Mouse (Mus musculus) olfactory bulb, adult 2 months (tissue): ENCODE measurements around the gene Abr. TPM values are rescaled to one million over a fixed set of nuclear protein-coding genes. Genes with fewer than 3 reads are reported as not detected.

Experiments
- H3K27ac ChIP-seq: fragments of 200-500 bp; 2 replicates; pipeline ENCODE4 v1.5.1; 2012; ENCODE audit warnings: low read depth, low read length; ENCODE audit not compliant: insufficient read depth
- H3K4me1 ChIP-seq: fragments of 200-500 bp; 2 replicates; pipeline ENCODE4 v1.6.1; 2012; ENCODE audit warnings: low read length; ENCODE audit not compliant: control insufficient read depth, insufficient read depth
- H3K4me3 ChIP-seq: fragments of 200-500 bp; 2 replicates; pipeline ENCODE4 v1.5.1; 2012; ENCODE audit warnings: mild to moderate bottlenecking, low read depth, low read length, moderate library complexity; ENCODE audit not compliant: insufficient read depth
- CTCF ChIP-seq: fragments of 200-500 bp; IDR thresholded peaks from 2 replicates; pipeline ENCODE4 v1.5.1; 2012; ENCODE audit warnings: low read depth, mild to moderate bottlenecking, low read length, moderate library complexity; ENCODE audit not compliant: insufficient read depth
- POLR2A ChIP-seq: fragments of 200-500 bp; IDR thresholded peaks from 2 replicates; pipeline ENCODE4 v1.6.1; 2012; ENCODE audit warnings: mild to moderate bottlenecking, low read depth, low read length, moderate library complexity; ENCODE audit not compliant: insufficient read depth
- WGBS: fragments of 180-500 bp; shearing (Covaris S2); methylation state at CpG from one replicate; pipeline ENCODE4 v1.1.7; 2018; 5-methylcytosine and 5-hydroxymethylcytosine counted together
- polyA plus RNA-seq: library from polyadenylated mRNA; stranded (reverse); fragments of >200 nt; gene quantifications from 2 replicates; pipeline ENCODE4 v1.2.4, GENCODE M21; 2012; ENCODE audit warnings: low replicate concordance; ENCODE audit not compliant: missing spikeins, insufficient read depth, insufficient read length

The Abr gene
- polyA plus RNA-seq, 1 experiment: 244 TPM

DNA sequence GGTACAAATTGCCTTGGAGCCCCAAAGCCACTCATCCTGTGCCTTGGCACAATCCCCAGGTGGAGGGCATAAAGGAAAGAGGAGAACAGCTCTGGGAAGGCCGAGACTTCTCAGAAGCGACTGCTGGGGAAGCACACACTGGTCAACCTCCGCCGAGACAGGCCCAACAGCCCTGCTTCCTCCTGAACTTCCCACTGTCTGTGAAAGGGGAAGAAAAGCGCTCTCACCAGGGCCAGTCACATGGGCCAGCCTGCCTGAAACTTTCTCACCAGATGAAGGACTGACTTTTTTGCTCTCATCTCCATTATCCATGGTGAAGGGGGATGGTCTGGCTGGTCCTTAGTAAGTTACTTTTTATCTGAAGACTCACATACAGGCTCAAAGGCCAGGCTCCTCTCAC, 139.9 kb downstream of the Abr start:
- 71% methylated on average over 5 of the region's 5 CpGs for WGBS
- Histone ChIP-seq H3K27ac (no peak overlapping the region), H3K4me1 (peaks cover 62% of the 10 kb centered on the region), H3K4me3 (no peak overlapping the region)
- TF ChIP-seq POLR2A (no peak), CTCF (no peak)

DNA sequence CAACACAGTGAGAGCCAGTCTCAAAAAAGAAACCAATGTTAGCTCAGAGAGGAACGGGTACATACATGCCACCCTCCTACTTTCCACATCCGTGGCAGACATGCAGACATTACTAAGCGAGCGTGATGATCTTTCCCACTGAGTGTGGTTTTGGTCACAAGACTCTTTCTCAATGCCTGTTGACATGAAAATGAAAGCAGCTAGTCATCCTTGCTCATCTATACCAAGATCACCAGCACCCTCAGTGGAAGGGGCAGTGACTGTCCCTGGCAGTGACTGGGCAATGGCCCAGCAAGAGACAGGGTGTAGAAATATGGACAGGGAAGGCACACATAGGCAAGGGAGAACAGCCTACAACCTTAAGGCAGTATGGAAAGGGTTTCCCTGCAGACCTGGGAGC, 142.4 kb downstream of the Abr start:
- TF ChIP-seq POLR2A: no peak
- no peak for TF ChIP-seq CTCF
- Histone ChIP-seq H3K4me1 (peaks cover 59% of the 10 kb centered on the region), H3K27ac (peak overlapping the region; percentile 26; the same call in 1 of the 2 replicates), H3K4me3 (no peak overlapping the region)
- WGBS: 51% methylated on average over 4 of the region's 4 CpGs

DNA sequence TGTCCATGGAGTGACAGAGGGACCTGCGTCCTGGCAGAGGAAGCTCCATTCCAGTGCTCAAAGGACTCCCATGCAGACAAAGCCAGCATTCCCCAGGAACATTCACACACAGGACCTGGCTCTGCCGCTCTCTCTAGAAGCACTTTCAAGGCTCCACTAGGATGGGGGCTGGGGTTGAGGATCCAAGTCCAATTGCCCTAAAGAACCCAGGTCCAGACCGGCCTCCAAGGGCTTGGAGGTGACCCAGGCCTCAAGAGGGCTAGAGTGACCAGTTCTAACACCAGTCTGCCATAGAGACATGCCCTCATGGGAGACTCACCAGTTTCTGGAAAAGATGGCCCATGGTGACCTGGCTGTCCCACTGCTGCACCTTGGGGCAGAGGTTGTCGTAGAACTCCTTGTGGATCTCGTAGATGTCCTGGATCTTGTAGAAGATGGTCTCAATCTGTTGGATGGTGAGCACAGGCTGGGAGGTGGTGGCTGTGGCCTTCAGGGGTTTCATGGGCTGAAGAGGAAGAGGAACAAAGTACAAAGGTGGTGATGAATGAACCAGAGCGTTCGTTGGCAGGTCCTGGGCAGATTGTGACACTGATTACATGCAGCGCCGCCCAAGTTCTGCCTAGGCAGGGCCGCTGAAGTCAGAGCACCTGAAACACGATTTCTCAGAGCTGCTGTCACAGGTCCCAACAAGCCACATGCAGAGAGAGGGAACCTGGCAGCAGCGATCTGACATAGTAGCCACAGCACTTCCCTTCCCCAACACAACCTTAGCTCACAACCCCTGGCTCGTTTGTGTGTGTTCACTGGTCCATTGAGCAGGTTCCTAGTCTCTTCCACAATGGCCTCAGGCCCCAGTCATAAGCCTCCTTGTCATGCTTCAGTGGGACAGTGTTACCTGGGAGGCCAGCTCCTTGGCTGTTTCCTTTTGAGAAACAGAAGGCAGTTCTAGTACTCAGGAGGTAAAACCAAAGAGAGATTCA, 143.1 kb downstream of the Abr start:
- Histone ChIP-seq H3K27ac (no peak overlapping the region), H3K4me3 (no peak overlapping the region), H3K4me1 (peaks cover 61% of the 10 kb centered on the region)
- 83% methylated on average over 13 of the region's 13 CpGs for WGBS
- TF ChIP-seq POLR2A (no peak), CTCF (no peak)

DNA sequence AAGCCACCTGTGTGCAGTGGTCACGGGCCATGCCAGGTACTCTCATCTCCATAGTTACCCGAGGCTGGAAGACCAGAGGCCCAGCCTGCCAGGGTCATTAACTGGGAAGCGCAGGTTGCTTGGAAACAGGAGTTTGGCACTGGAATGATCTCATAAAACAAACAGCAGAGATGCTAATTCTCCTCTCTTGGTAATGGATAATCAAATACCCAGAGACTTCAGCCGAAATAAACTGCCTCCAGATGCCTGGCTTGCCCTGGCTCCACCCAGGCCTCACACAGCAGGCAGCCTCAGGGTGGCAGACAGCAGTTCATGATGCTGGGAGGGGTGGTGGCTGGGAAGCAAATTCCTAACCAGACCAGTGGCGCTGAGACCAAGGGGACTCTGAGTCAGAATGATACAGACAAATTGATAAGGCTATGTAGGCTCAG, 145.0 kb downstream of the Abr start:
- 9% methylated on average over 5 of the region's 5 CpGs for WGBS
- Histone ChIP-seq H3K4me3 (no peak overlapping the region), H3K4me1 (peaks cover 55% of the 10 kb centered on the region), H3K27ac (peak overlapping the region; percentile 69)
- TF ChIP-seq POLR2A (no peak), CTCF (no peak)

DNA sequence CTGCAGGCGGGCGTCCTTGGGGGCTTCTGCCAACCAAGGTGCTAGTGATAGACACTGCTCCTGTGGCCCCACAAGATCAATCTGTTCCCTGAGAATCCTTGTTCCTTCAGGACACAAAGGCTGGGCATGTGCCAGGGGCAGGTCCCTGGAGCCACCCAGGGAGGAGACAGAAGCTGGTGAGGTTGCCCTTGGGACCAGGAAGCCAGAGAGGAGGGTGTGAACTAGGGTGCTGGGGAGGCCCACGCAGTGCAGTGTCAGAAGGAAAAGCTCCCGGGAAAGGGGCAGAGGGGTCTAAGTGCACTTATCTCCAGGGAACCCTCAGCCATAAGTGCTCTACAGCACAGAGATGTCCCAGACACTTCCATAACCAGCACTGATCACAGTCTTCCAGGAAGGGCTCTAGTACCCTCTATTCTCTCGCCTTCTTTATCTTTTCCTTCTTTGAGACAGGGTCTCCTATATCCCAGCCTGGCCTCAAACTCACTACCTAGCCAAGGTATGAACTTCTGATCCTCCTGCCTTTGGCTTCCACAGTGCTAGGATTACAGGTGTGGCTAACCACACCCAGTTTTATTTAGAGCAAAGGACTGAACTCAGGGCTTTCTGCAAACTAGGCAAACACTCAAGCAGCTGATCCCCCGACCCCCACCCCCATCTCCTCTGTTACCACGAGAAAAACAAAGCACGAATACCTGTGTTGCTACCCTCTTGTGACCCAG, 145.6 kb downstream of the Abr start:
- Histone ChIP-seq H3K27ac (peak overlapping the region; percentile 69; the same call in 1 of the 2 replicates), H3K4me3 (no peak overlapping the region), H3K4me1 (peaks cover 54% of the 10 kb centered on the region)
- WGBS: 41% methylated on average over 8 of the region's 8 CpGs
- TF ChIP-seq CTCF: no peak
- no peak for TF ChIP-seq POLR2A

DNA sequence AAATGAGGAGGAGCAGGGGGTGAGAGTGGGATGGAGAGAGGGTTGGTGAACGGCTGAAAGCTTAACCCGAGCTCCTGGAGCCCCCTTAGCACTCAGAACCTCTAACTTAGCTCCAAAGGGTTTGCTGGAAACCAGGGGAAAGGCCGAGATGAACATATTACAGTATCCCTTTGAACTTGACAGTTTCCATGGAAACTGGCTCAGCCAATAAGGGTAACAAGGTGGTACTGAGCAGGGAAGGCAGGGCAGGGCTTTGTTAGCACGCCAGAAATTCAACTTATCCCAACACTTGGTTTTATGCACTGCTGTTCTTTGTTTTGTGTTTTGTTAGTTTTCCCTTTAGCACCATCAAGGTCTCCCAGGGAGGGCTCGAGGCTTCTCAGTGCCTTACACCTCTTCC, 149.5 kb downstream of the Abr start:
- WGBS: 8% methylated on average over 5 of the region's 5 CpGs
- Histone ChIP-seq H3K4me1 (peaks cover 57% of the 10 kb centered on the region), H3K4me3 (no peak overlapping the region), H3K27ac (peak overlapping the region; percentile 52)
- TF ChIP-seq POLR2A (no peak), CTCF (no peak)

DNA sequence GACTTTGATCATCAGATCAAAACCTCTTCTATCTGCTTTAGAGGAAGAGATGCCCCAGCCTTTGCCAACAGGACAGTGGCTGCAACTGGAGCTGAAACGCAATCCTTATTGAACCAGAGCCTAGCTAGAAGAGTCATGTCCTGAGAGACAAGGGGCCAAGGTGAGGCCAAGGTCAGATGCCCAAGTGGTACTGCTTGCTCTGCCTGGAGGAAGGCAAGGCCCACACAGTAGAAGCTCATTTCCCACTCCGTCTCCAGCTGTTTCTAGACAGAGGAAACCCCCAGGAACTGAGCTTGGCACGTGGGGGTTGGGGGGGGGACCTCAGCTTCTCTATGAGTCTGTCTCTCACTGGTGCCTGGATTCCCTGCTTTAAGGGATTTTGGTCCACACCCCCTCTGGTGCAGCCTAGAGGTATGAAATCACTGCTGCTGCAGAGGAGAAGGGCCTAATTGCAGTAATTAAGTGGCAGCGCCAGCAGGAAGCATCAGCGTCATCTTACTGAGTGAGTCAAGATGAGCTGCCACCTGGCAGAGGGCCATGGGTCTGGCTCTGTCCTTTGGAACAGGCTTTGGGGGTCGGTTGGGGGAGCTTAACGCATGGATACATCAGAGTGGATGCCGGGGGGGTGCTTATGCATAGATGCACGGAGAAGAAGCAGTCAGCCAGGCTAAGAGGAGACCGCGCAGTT, 152.7 kb downstream of the Abr start:
- TF ChIP-seq CTCF (no peak), POLR2A (no peak)
- Histone ChIP-seq H3K4me1 (peaks cover 61% of the 10 kb centered on the region), H3K27ac (peak overlapping the region; percentile 99), H3K4me3 (no peak overlapping the region; the same call in 1 of the 2 replicates)
- WGBS: 15% methylated on average over 11 of the region's 11 CpGs

DNA sequence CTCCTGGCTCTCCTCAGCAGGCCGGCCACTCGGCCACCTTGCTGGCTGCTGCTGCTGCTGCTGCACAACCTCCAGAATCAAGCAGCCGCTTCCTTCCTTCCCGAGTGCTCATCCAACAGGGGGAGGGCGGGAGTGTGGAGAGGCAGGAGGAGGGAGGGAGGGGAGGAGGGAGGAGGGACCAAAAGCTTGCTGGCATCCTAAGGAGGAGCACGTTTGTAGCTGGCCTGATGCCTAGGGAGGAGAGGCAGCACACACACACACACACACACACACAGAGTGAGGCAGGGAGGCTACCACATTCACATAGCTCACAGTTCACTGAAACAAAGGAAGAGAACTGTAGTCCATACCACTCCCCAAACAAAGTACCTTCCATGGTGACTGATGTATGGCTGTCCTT, 153.8 kb downstream of the Abr start:
- TF ChIP-seq POLR2A (no peak), CTCF (no peak)
- peak overlapping the region; percentile 99 for H3K27ac ChIP-seq
- peaks cover 67% of the 10 kb centered on the region for H3K4me1 ChIP-seq
- WGBS: 6% methylated on average over 6 of the region's 6 CpGs
- peak overlapping the region; percentile 35 for H3K4me3 ChIP-seq
